Mouse (Mus musculus) forebrain, embryonic 13.5 days (tissue): ENCODE data around the gene Kidins220. TPM values are rescaled to one million over a fixed set of nuclear protein-coding genes. Genes with fewer than 3 reads are reported as not detected.

Source experiments
- ATAC-seq: fragments of 200-750 bp; cut with Nextera tagmentation; 2 replicates; pipeline ENCODE4 v1.8.0; 2017
- H3K27ac ChIP-seq: fragments of 300-500 bp; sonication (generic); 2 replicates; pipeline ENCODE4 v1.5.1; 2015; ENCODE audit warnings: inconsistent platforms, mild to moderate bottlenecking, moderate library complexity
- H3K27me3 ChIP-seq: fragments of 300-500 bp; sonication (generic); 2 replicates; pipeline ENCODE4 v1.6.1; 2015; ENCODE audit warnings: mild to moderate bottlenecking, inconsistent platforms
- H3K36me3 ChIP-seq: fragments of 300-500 bp; sonication (generic); 2 replicates; pipeline ENCODE4 v1.6.1; 2015; ENCODE audit warnings: mild to moderate bottlenecking, inconsistent platforms; ENCODE audit not compliant: poor library complexity, severe bottlenecking
- H3K4me1 ChIP-seq: fragments of 300-500 bp; sonication (generic); 2 replicates; pipeline ENCODE4 v1.6.1; 2015; ENCODE audit warnings: inconsistent platforms
- H3K4me2 ChIP-seq: fragments of 300-500 bp; sonication (generic); 2 replicates; pipeline ENCODE4 v1.6.1; 2015; ENCODE audit warnings: inconsistent platforms, mild to moderate bottlenecking, moderate library complexity
- H3K4me3 ChIP-seq: fragments of 300-500 bp; sonication (generic); 2 replicates; pipeline ENCODE4 v1.5.1; 2015; ENCODE audit warnings: mild to moderate bottlenecking, inconsistent platforms
- H3K9ac ChIP-seq: fragments of 300-500 bp; sonication (generic); 2 replicates; pipeline ENCODE4 v1.6.1; 2015; ENCODE audit warnings: mild to moderate bottlenecking, inconsistent platforms
- H3K9me3 ChIP-seq: fragments of 300-500 bp; sonication (generic); replicated peaks from 2 replicates; pipeline ENCODE4 v1.6.1; 2016; ENCODE audit warnings: inconsistent platforms
- WGBS: fragments of 180-500 bp; shearing (Covaris S2); methylation state at CpG from one replicate; pipeline ENCODE4 v1.1.7; 2015; 5-methylcytosine and 5-hydroxymethylcytosine counted together
- polyA plus RNA-seq: library from polyadenylated mRNA; unstranded; fragments of >200 nt; fragmentation: Nextera tagmentation; extraction: Ambion mirVana; gene quantifications from 2 replicates; pipeline ENCODE4 v1.2.1, GENCODE M21; 2015

The Kidins220 gene
- polyA plus RNA-seq, 1 experiment from 2014 or later = 72.4 TPM

DNA sequence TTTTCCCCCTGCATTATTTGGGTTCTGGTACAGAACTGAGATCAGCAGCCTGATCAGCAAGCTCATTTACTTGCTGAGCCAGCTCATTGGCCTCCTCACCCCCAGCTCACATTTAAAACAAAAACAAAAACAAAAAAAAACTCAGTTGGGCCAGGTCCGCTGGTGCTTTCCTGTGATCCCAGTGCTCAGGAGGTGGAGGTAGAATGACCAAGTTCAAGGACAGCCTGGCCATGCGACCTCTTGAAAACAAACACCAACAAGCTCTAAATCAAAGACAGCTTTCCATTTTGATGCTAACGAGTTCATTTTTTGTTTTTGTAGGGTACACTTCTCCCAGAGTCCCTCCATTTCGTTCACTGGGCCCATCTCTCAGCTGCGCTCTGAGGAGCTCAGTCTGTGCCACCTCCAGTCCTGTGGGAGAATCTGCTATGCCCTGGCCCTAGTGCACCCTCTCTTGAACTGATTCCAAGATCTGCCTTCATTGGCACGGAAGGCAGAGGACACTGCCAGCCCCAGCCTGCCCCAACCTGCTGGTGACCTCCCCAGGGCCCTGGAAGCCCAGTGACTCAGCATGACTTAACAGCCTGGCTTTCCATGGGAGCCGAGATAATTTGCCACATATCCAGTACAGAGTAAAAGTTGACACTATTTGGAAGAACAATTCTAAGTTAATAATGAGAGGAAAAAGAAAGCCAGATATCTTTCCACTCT is 135.4 kb downstream of the Kidins220 start:
- Histone ChIP-seq H3K27ac (no peak overlapping the region), H3K4me2 (no peak overlapping the region), H3K4me3 (no peak overlapping the region), H3K27me3 (no peaks in the 10 kb centered on the region), H3K9me3 (no peaks in the 10 kb centered on the region; the same call in 1 of the 2 replicates), H3K4me1 (peaks cover 5% of the 10 kb centered on the region; the same call in 1 of the 2 replicates), H3K9ac (no peak overlapping the region), H3K36me3 (no peaks in the 10 kb centered on the region)
- no peak for ATAC-seq
- WGBS = 61% methylated on average over 7 of the region's 7 CpGs

DNA sequence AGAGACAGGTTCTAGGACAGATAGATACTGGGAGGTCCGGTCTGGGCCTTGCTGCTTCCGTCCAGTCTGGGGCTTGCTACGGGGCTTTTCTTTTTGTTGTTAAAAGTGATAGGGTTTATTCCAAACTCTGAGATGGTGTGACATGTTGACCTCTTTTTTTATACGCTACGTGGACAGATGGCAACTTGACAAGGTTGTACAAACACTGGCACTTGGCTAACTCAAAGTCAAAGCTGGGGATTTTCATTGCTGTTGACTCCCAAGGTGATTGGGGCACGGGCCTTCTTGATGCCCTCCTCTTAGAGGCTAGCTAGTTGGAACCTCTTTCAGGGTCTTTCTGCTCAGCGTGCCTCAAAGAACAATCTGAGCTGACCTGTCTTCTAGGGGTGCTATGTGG is 136.0 kb downstream of the Kidins220 start:
- WGBS = 93% methylated on average over 7 of the region's 7 CpGs
- peaks cover 5% of the 10 kb centered on the region; the same call in 1 of the 2 replicates for H3K4me1 ChIP-seq
- ATAC-seq = no peak
- H3K4me2 ChIP-seq = no peak overlapping the region
- H3K9ac ChIP-seq = no peak overlapping the region
- H3K4me3 ChIP-seq = no peak overlapping the region
- no peaks in the 10 kb centered on the region for H3K27me3 ChIP-seq
- no peaks in the 10 kb centered on the region for H3K36me3 ChIP-seq
- no peak overlapping the region for H3K27ac ChIP-seq
- no peaks in the 10 kb centered on the region; the same call in 1 of the 2 replicates for H3K9me3 ChIP-seq

Other genes starting within 250 kb of the Kidins220 start
- 61.0 and 66.5 TPM in 2 replicates for gene Mboat2, start 144.0 kb upstream of the Kidins220 start, polyA plus RNA-seq
- gene Id2, start 122.2 kb downstream of the Kidins220 start, polyA plus RNA-seq = 195 and 253 TPM in 2 replicates